Mouse (Mus musculus) hindbrain, embryonic 11.5 days (tissue): ENCODE data around the gene 2010003K11Rik. TPM values are rescaled to one million over a fixed set of nuclear protein-coding genes. Genes with fewer than 3 reads are reported as not detected.
"Not testable (repeated sequence)": the region's sequence is repeated elsewhere in the genome, so short reads cannot be mapped to it uniquely, and the experiment has no call there.

Experiments used
- ATAC-seq: fragments of 200-750 bp; cut with Nextera tagmentation; 2 replicates; pipeline ENCODE4 v1.8.0; 2017; ENCODE audit warnings: mild to moderate bottlenecking, moderate TSS enrichment, moderate library complexity; ENCODE audit not compliant: low FRiP score
- DNase-seq: peaks from one replicate; pipeline ENCODE4 v3.0.0-alpha.2; 2015; ENCODE audit warnings: low spot score
- H3K27ac ChIP-seq: fragments of 300-500 bp; sonication (generic); 2 replicates; pipeline ENCODE4 v1.5.1; 2014; ENCODE audit warnings: mild to moderate bottlenecking, low read depth, low read length
- H3K27me3 ChIP-seq: fragments of 300-500 bp; sonication (generic); 2 replicates; pipeline ENCODE4 v1.6.1; 2014; ENCODE audit warnings: mild to moderate bottlenecking, low read length, moderate library complexity, mixed read lengths; ENCODE audit not compliant: control insufficient read depth, insufficient read depth
- H3K36me3 ChIP-seq: fragments of 300-500 bp; sonication (generic); 2 replicates; pipeline ENCODE4 v1.6.1; 2014; ENCODE audit warnings: mild to moderate bottlenecking, low read length, moderate library complexity, mixed read lengths; ENCODE audit not compliant: control insufficient read depth, insufficient read depth
- H3K4me1 ChIP-seq: fragments of 300-500 bp; sonication (generic); replicated peaks from 2 replicates; pipeline ENCODE4 v1.6.1; 2014; ENCODE audit warnings: low read length, mixed read lengths; ENCODE audit not compliant: control insufficient read depth, insufficient read depth
- H3K4me2 ChIP-seq: fragments of 300-500 bp; sonication (generic); replicated peaks from 2 replicates; pipeline ENCODE4 v1.6.1; 2014; ENCODE audit warnings: mild to moderate bottlenecking, low read depth, low read length
- H3K4me3 ChIP-seq: fragments of 300-500 bp; sonication (generic); 2 replicates; pipeline ENCODE4 v1.5.1; 2014; ENCODE audit warnings: low read depth, low read length
- H3K9ac ChIP-seq: fragments of 300-500 bp; sonication (generic); 2 replicates; pipeline ENCODE4 v1.6.1; 2014; ENCODE audit warnings: low read depth, low read length
- H3K9me3 ChIP-seq: fragments of 300-500 bp; sonication (generic); 2 replicates; pipeline ENCODE4 v1.6.1; 2016; ENCODE audit warnings: low read length; ENCODE audit not compliant: control insufficient read depth
- WGBS: fragments of 180-500 bp; shearing (Covaris S2); extraction: QIAGEN DNeasy Blood & Tissue Kit; methylation state at CpG from one replicate; pipeline ENCODE4 v1.1.7; 2014; 5-methylcytosine and 5-hydroxymethylcytosine counted together
- polyA plus RNA-seq: library from polyadenylated mRNA; unstranded; fragments of >200 nt; fragmentation: Nextera tagmentation; extraction: Ambion mirVana; gene quantifications from 2 replicates; pipeline ENCODE4 v1.2.1, GENCODE M21; 2014

The 2010003K11Rik gene
- polyA plus RNA-seq, 1 experiment from 2014 or later: not detected

DNA sequence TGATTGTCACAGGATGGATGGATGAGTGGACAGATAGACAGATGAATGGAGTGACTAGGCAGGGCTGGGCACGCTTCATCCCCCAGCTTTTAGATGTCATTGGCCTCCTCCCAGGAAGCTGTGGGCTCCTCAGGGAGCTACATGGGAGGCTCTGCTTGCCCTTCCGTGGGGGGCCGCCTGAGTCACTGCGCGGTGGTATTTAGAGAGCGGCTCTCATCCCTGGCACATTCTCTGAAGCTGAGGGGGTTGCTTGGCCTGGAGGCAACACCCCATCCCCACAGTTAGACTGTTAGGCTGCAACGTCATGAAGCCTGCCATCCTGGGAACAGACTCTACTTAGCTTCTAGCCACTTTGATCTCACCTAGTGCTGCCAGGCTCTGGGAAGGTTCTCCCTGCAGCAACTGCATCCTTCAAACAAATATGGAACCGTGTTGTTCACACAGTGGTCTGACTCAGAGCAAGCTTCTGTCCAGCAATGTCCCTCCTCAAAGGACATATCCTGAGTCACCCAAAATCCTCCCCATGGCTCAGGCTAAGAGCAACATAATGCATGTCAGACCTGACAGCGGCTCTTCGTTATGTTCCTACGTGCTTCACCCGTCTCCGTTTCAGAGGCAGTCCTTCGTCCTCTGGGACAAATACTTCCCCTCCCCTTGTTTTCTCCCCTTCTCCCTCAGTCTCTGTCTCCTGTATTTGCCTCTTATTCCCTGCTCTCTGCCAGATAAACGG, 43.1 kb downstream of the 2010003K11Rik start:
- no peak overlapping the region for H3K27ac ChIP-seq
- H3K9ac ChIP-seq: no peak overlapping the region
- no peaks in the 10 kb centered on the region for H3K36me3 ChIP-seq
- WGBS: 79% methylated on average over 15 of the region's 15 CpGs
- ATAC-seq: no peak
- no peak overlapping the region for H3K4me3 ChIP-seq
- H3K27me3 ChIP-seq: no peaks in the 10 kb centered on the region
- H3K9me3 ChIP-seq: no peaks in the 10 kb centered on the region
- H3K4me1 ChIP-seq: no peaks in the 10 kb centered on the region; the same call in 1 of the 2 replicates
- DNase-seq: no peak
- H3K4me2 ChIP-seq: no peak overlapping the region

DNA sequence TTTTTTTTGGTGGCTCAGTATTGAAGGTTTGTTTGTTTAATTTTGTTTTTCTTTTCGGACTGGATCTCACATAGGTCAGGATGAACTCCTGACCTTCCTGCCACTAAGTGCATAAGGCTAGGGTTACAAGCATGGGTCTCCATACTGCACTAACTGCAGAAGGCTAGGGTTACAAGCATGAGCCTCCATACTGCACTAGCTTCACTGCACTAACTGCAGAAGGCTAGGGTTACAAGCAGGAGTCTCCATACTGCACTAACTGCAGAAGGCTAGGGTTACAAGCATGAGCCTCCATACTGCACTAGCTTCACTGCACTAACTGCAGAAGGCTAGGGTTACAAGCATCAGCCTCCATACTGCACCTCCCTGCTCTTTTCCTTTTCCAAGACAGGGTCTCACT, 44.3 kb downstream of the 2010003K11Rik start:
- H3K9ac ChIP-seq, H3K4me3 ChIP-seq, H3K27ac ChIP-seq, H3K27me3 ChIP-seq, DNase-seq, H3K4me2 ChIP-seq, H3K4me1 ChIP-seq, ATAC-seq, H3K36me3 ChIP-seq, H3K9me3 ChIP-seq: not testable (repeated sequence)
- WGBS: 69% methylated on average over 1 of the region's 1 CpGs

DNA sequence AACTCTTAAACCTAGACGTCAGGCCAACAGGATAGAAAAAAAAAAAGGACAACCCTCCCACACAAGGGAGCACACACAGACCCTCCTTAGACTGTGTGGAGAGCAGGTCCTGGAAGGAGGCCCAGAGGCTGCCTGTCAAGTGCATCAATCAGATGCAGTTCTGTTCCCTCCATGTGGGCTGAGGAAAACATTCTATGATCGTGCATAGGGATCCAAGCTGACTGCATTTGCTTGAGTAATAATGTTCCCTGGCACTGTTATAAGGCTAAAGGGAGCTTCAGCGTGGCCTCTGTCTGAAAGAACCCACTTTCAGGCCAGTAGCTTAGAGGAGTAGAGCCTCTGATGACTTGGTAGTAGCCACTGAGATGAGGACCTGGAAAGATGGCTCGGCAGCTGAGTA, 45.9 kb downstream of the 2010003K11Rik start:
- Histone ChIP-seq H3K4me2 (no peak overlapping the region), H3K36me3 (no peaks in the 10 kb centered on the region), H3K4me1 (no peaks in the 10 kb centered on the region; the same call in 1 of the 2 replicates), H3K27me3 (no peaks in the 10 kb centered on the region), H3K9ac (no peak overlapping the region), H3K4me3 (no peak overlapping the region), H3K27ac (no peak overlapping the region), H3K9me3 (no peaks in the 10 kb centered on the region)
- 45% methylated on average over 4 of the region's 4 CpGs for WGBS
- DNase-seq (no peak), ATAC-seq (no peak)

DNA sequence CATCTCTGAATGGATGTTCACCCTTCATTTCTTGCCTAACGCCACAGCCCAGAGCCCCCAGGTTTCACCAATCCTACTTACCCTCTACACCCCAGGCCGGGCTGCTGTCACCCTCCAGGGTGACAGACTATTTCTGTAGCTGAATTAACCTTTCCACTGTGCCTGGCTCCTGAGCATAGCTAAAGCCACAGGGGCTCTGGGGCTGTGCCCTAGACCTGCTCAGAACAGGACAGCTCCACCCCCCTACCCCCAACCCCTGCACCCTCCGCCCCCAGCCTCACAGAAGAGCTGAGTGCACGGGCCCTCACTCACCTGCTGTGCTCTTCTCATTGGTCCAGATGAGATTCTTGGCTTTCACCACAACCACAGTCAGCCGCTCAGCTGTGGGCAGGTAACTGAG, 46.4 kb downstream of the 2010003K11Rik start:
- Histone ChIP-seq H3K9me3 (no peaks in the 10 kb centered on the region), H3K4me1 (no peaks in the 10 kb centered on the region; the same call in 1 of the 2 replicates), H3K27me3 (no peaks in the 10 kb centered on the region), H3K4me3 (no peak overlapping the region), H3K4me2 (no peak overlapping the region), H3K9ac (no peak overlapping the region), H3K27ac (no peak overlapping the region), H3K36me3 (no peaks in the 10 kb centered on the region)
- WGBS: 15% methylated on average over 5 of the region's 5 CpGs
- no peak for ATAC-seq
- DNase-seq: no peak

DNA sequence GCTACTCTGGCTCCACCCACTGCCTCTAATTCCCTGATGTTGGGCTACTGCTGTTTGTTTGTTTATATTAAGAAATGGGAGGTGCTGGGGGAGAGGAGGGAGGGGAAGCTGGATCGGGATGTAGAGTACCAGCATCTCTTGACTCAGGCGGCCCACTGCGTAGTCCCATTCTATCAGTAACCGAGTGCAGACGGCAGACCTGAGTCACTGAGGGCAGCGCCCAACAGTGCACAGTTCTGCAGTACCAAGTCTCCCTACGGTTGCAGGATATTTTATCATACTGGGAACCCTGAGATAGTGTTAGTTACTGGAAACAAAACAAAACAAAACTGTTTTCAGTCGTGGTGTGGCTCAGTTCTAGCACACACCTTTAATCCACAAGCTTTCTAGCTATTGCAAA, 47.3 kb downstream of the 2010003K11Rik start:
- no peaks in the 10 kb centered on the region for H3K36me3 ChIP-seq
- no peak overlapping the region for H3K4me2 ChIP-seq
- 59% methylated on average over 8 of the region's 8 CpGs for WGBS
- no peak overlapping the region for H3K4me3 ChIP-seq
- ATAC-seq (no peak), DNase-seq (no peak)
- no peaks in the 10 kb centered on the region for H3K9me3 ChIP-seq
- no peak overlapping the region for H3K9ac ChIP-seq
- no peaks in the 10 kb centered on the region for H3K27me3 ChIP-seq
- H3K27ac ChIP-seq: no peak overlapping the region
- H3K4me1 ChIP-seq: no peaks in the 10 kb centered on the region; the same call in 1 of the 2 replicates

DNA sequence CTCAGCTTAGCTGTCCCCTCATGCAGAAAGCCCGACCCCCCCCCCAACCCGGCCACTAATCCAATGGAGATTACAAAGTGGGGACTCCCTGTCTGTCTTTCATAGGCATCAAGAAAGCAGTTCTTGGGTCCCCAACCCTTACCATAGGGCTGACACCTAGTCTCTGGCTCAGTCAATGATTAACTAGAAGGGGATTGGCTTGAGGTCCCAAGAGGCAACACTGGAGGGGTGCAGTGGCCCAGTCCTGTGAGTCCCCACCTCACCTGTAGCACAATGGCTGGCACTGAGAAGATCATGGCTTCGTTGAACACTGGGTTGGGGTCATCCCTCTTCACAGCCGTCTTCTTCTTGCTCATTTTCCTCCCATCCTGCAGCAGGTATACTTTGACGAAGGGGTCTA, 47.7 kb downstream of the 2010003K11Rik start:
- no peak overlapping the region for H3K4me2 ChIP-seq
- WGBS: 65% methylated on average over 5 of the region's 5 CpGs
- H3K36me3 ChIP-seq: no peaks in the 10 kb centered on the region
- H3K4me1 ChIP-seq: no peaks in the 10 kb centered on the region; the same call in 1 of the 2 replicates
- ATAC-seq (no peak), DNase-seq (no peak)
- H3K27me3 ChIP-seq: no peaks in the 10 kb centered on the region
- H3K9ac ChIP-seq: no peak overlapping the region
- H3K4me3 ChIP-seq: no peak overlapping the region
- H3K9me3 ChIP-seq: no peaks in the 10 kb centered on the region
- no peak overlapping the region for H3K27ac ChIP-seq

DNA sequence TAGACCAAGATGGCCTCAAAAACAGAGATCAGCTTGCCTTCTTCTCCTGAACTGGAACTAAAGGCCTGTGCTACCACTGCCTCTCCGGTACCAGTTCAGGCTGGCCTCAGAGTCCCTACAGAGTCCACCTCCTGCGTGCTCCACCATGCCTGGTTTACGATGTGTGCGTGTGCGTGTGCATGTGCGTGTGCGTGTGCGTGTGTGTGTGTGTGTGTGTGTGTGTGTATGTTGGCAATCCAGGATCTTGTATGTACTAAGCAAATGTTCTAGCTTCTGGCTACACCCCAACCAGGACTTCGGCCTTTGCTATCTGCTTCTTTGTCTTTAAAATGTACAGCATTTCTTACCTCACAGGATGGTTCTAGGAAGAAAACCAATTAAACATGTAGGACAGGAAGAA, 49.2 kb downstream of the 2010003K11Rik start:
- Histone ChIP-seq H3K4me1 (no peaks in the 10 kb centered on the region; the same call in 1 of the 2 replicates), H3K4me3 (no peak overlapping the region), H3K4me2 (no peak overlapping the region), H3K9ac (no peak overlapping the region), H3K9me3 (no peaks in the 10 kb centered on the region), H3K27me3 (no peaks in the 10 kb centered on the region), H3K36me3 (no peaks in the 10 kb centered on the region), H3K27ac (no peak overlapping the region)
- ATAC-seq (no peak), DNase-seq (no peak)
- 96% methylated on average over 9 of the region's 9 CpGs for WGBS

DNA sequence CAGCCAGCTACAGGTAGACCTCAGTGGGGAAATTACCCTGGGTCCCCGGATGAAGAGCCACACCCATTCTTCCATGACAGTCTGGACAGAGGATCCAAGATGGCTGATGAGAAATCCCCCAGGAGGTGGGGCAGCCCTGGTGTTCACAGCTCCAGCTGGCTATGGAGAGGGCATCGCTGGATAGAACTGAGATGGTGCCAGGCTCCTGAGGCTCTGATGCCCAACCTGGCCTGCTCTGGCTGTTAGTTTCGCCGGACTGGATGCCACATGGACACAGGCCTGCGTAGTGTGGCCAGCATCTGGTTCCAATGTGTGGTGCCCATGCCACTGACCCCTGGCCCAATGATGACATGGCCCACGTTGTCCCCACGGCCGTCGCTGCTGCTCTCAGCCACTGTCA, 50.9 kb downstream of the 2010003K11Rik start:
- DNase-seq: no peak
- WGBS: 86% methylated on average over 9 of the region's 9 CpGs
- no peaks in the 10 kb centered on the region for H3K9me3 ChIP-seq
- no peaks in the 10 kb centered on the region for H3K27me3 ChIP-seq
- no peak overlapping the region for H3K9ac ChIP-seq
- H3K4me1 ChIP-seq: no peaks in the 10 kb centered on the region; the same call in 1 of the 2 replicates
- H3K4me2 ChIP-seq: no peak overlapping the region
- H3K4me3 ChIP-seq: no peak overlapping the region
- ATAC-seq: no peak
- H3K36me3 ChIP-seq: no peaks in the 10 kb centered on the region
- no peak overlapping the region for H3K27ac ChIP-seq
